8 mouse cellular contexts compared by ENCODE assay signal in the genomic region with DNA sequence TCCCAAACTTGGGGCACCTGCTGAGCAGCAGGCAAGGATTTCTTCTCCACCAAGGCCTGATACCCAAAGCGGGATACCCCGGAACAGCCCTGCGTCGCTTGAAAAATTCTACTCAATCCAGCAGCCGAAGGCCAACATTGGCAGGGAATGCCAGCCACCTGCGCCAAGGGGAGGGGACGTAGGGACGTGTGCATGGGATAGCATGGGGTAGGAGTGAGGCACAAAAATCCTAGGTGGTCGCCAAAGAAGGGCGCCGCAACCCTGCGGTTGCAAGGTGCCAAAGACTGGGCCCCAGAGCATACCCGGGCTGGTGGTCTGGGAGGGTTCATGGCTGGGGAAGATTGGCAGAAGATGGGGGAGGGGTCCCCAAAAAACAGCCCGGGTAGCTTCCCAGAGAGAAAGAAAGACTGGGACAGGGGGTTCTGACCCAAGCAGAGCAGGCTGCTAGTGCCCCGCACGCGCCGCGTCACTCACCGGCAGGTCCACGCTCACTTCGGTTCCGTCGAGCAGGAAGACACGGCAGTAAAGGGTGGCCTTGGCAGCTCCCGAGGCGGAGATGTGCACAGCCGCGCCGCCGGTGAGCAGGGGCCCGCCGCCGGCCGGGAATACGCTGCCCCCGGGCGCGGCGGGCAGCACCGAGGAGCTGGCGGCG. TPM values are rescaled to one million over a fixed set of nuclear protein-coding genes. Genes with fewer than 3 reads are reported as not detected.
DNase-seq lines count a peak whose midpoint lies in the region; ATAC-seq lines count a peak whose summit lies in the region.

No protein-coding gene starts in this region.

- H3K4me2 ChIP-seq in forebrain, embryonic 16.5 days (ENCODE audit: low read length) = peak overlapping the region; percentile 63
- peak overlapping the region; percentile 94 for H3K4me2 ChIP-seq in limb, embryonic 13.5 days (replicated peaks)
- H3K4me2 ChIP-seq in neural tube, embryonic 15.5 days = peak overlapping the region; percentile 88

- peak; percentile 55 for DNase-seq in cerebellum, adult 11 months
- DNase-seq in cerebellum, adult 9-11 months = no peak
- DNase-seq in right cerebral cortex, postnatal 14 days = peak; percentile 15
- no peak for DNase-seq in right cerebral cortex, adult 2 months (ENCODE audit: low spot score in 2 of 2)

- H3K27ac ChIP-seq in forebrain, embryonic 16.5 days (ENCODE audit: low read length) = no peak overlapping the region
- H3K27ac ChIP-seq in limb, embryonic 13.5 days = no peak overlapping the region
- H3K27ac ChIP-seq in neural tube, embryonic 15.5 days (replicated peaks) = peak overlapping the region; percentile 80

- 0% methylated on average over 43 of the region's 43 CpGs for WGBS in forebrain, embryonic 16.5 days
- 1% methylated on average over 43 of the region's 43 CpGs for WGBS in limb, embryonic 13.5 days
- under 1% methylated on average over 42 of the region's 43 CpGs for WGBS in neural tube, embryonic 15.5 days

- no peaks in the 10 kb centered on the region for H3K36me3 ChIP-seq in forebrain, embryonic 16.5 days (ENCODE audit: control insufficient read depth, insufficient read depth)
- H3K36me3 ChIP-seq in limb, embryonic 13.5 days = no peaks in the 10 kb centered on the region
- no peaks in the 10 kb centered on the region for H3K36me3 ChIP-seq in neural tube, embryonic 15.5 days

- H3K4me1 ChIP-seq in forebrain, embryonic 16.5 days (replicated peaks; ENCODE audit: control insufficient read depth, insufficient read depth, low read length) = peaks cover 21% of the 10 kb centered on the region
- H3K4me1 ChIP-seq in limb, embryonic 13.5 days = peaks cover 41% of the 10 kb centered on the region
- H3K4me1 ChIP-seq in neural tube, embryonic 15.5 days = peaks cover 41% of the 10 kb centered on the region

- peak overlapping the region; percentile 59 for H3K9ac ChIP-seq in forebrain, embryonic 16.5 days (replicated peaks; ENCODE audit: low read depth, low read length)
- peak overlapping the region; percentile 80 for H3K9ac ChIP-seq in limb, embryonic 13.5 days
- H3K9ac ChIP-seq in neural tube, embryonic 15.5 days (replicated peaks) = peak overlapping the region; percentile 87

- H3K27me3 ChIP-seq in forebrain, embryonic 16.5 days (replicated peaks; ENCODE audit: control insufficient read depth, insufficient read depth, low read length) = peaks cover 23% of the 10 kb centered on the region
- H3K27me3 ChIP-seq in limb, embryonic 13.5 days = peaks cover 48% of the 10 kb centered on the region
- peaks cover 19% of the 10 kb centered on the region; the same call in 1 of the 2 replicates for H3K27me3 ChIP-seq in neural tube, embryonic 15.5 days (replicated peaks)

- no peaks in the 10 kb centered on the region for H3K9me3 ChIP-seq in forebrain, embryonic 16.5 days (ENCODE audit: control insufficient read depth, low read length)
- no peaks in the 10 kb centered on the region for H3K9me3 ChIP-seq in limb, embryonic 13.5 days
- no peaks in the 10 kb centered on the region for H3K9me3 ChIP-seq in neural tube, embryonic 15.5 days (replicated peaks)

- peak; percentile 25 for ATAC-seq in forebrain, embryonic 16.5 days
- 0 out of 2 replicates have a peak, but pooled peaks have one; percentile 31 for ATAC-seq in limb, embryonic 13.5 days (ENCODE audit: low FRiP score, low read depth)
- ATAC-seq in neural tube, embryonic 15.5 days (ENCODE audit: low FRiP score) = peak; percentile 55
- no peak for ATAC-seq in megakaryocyte progenitor cell, adult 5-6 weeks (replicated peaks; ENCODE audit: poor library complexity)

- H3K4me3 ChIP-seq in forebrain, embryonic 16.5 days (replicated peaks; ENCODE audit: low read length) = peak overlapping the region; percentile 51
- H3K4me3 ChIP-seq in limb, embryonic 13.5 days = peak overlapping the region; percentile 73
- H3K4me3 ChIP-seq in neural tube, embryonic 15.5 days (replicated peaks) = peak overlapping the region; percentile 68

RNA-seq across cellular contexts. Expression of gene Epb41l4b, which starts 0.7 kb away (rescaled TPM):
- polyA plus RNA-seq in forebrain, embryonic 16.5 days (2015; fragmentation: Nextera tagmentation; extraction: Ambion mirVana) = 0.67 and 1.2 TPM in 2 replicates
- polyA plus RNA-seq in limb, embryonic 13.5 days (2015; fragmentation: Nextera tagmentation; extraction: Ambion mirVana) = 1.8 and 2.3 TPM in 2 replicates
- 4.5 and 6.5 TPM in 2 replicates for polyA plus RNA-seq in neural tube, embryonic 15.5 days (2015; fragmentation: Nextera tagmentation; extraction: Ambion mirVana)
- 5.0 and 7.2 TPM in 2 replicates for total RNA-seq in megakaryocyte progenitor cell, adult 5-6 weeks (2015)
- total RNA-seq in megakaryocyte progenitor cell, adult 5-6 weeks (2017) = 5.9 and 6.0 TPM in 2 replicates

Comparison
In these comparisons a context has a peak if more than half of its experiments do, and no peak if none do; other contexts are left out.
1. DNase-seq: peak in cerebellum, adult 11 months (single experiment) and right cerebral cortex, postnatal 14 days (single experiment); none in cerebellum, adult 9-11 months (single experiment) and right cerebral cortex, adult 2 months (0 of 2).
2. Peak in every context shown above with its lines, with median percentiles within 50 percentile points of each other: H3K4me2 ChIP-seq, H3K4me3 ChIP-seq and H3K9ac ChIP-seq.